Mouse (Mus musculus) cerebellum, adult 9-10 months (tissue): Measurements from ENCODE around the gene Fanca.
"Not testable (repeated sequence)": the region's sequence is repeated elsewhere in the genome, so short reads cannot be mapped to it uniquely, and the experiment has no call there.

Experiments used
- DNase-seq: peaks from one replicate; pipeline ENCODE4 v3.0.0; 2022

Fanca gene

DNA sequence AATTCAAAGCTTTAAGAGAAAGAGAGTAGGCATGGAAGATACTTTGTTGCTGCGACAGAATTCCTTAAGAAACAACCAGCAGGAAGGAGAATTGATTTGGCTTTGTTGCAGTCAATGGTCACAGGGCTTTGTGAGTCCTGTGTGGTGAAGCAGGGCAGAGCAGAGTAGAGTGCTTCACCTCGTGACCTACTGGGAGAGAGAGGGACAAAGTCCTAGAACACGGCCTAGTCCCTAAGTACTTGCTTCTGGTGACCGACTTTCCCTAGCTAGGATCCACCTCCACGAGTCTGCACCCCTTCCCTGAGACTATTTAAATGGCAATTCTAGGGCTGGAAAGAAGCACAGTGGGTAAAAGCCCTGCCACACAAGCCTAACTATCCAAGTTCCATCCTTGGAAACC is 11.6 kb upstream of the Fanca start:
- DNase-seq = no peak

DNA sequence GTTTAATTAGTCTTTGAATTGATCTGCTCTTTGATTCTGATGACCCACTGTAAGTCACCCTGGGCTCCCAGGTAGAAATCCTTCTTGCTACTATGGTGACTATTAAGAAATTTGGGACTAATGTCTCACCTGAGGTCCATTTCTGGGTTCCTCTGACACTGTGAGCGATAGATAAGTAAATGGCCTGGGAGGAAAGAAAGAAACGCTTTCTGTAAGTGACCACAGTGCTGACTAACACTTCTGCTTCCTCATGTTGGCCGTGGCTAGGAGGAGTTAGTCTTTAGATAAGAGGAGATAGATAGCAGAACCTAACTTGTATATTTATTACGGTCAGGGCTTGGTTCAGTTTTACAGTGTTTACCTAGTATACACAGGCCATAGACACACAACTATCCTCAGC is 11.0 kb upstream of the Fanca start:
- DNase-seq = no peak

DNA sequence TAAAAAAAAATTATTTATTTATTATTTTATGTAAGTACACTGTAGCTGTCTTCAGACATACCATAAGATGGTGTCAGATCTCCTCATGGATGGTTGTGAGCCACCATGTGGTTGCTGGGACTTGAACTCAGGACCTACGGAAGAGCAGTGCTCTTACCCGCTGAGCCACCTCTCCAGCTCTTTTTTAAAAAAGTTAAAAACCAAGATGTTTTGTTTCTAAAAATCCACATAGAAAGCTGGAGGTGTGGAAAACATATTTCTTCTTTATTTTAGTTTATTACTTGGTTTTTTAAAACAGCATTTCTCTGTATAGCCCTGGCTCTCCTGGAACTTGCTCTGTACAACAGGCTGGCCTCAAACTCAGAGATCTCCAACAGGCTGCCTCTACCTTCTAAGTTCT is 10.2 kb upstream of the Fanca start:
- no peak for DNase-seq

DNA sequence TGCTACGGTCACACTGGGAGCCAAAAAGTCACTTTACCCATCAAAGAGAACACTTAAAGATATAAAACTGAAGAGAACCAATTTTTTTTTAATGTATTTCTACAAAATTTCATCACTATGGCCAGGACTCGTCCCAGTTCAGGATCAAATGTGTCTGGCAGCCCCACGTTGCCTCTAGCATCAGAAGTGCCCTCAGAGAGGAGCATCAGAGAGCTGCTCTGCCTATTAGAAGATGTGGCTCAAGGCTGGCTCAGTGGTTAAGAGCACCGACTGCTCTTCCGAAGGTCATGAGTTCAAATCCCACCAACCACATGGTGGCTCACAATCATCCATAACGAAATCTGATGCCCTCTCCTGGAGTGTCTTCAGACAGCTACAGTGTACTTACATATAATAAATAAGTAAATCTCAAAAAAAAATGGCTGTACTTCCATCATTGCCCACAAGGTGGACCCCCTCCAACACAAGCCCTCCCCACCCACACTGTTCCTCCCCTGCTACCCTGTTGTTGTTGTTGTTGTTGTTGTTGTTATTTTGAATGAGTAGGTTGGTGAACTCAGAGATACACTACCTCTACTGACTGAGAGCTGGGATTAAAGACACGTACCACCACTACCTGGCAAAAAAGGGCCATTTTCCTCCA is 1.3 kb upstream of the Fanca start:
- DNase-seq = peak; percentile 76

DNA sequence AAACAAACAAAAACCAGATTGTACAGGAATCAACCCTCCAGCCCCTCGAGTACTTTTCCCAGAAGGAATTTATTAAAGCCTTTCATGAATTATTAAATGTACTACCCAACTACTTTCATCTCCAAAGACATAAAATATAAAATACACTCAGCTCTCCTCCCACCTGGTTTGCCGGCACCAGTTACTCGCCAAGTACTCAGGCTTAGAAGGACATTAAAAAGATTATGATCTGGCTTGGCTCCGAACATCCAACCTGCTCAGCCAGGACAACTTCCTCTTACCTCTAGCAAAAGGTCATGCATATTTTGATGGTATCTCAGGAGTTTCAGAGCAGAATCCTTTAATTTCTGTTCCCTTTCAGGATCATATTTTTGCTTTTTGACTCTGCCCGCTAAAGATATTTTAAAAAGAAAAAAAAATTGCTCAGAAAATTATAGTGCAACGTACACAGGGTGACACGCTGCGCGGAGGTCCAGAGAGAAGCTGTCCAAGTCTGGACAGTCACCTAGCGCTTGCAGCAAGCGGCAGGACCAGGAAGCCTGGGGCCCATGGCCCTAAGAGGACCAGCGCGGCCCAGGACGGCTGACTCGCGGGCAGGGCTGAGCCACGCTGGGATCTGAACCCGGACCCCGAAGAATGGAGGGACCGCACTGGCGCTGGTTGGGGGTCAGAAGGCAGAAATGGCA is 452 bp downstream of the Fanca start:
- DNase-seq = no peak

DNA sequence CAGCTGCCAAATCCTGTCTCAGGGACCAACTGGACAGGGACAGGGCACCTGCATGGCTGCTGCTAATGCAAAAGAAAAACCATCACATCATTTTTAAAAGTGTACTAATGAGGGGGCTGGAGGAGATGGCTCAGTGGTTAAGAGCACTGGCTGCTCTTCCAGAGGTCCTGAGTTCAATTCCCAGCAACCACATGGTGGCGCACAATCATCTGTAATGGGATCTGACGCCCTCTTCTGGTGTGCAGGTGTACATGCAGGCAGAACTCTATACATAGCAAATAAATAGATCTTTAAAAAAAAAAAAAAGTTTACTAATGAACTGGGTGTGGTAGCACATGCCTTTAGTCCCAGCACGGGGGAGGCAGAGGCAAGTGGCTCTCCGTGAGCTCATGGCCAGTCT is 9.6 kb downstream of the Fanca start:
- no peak for DNase-seq

DNA sequence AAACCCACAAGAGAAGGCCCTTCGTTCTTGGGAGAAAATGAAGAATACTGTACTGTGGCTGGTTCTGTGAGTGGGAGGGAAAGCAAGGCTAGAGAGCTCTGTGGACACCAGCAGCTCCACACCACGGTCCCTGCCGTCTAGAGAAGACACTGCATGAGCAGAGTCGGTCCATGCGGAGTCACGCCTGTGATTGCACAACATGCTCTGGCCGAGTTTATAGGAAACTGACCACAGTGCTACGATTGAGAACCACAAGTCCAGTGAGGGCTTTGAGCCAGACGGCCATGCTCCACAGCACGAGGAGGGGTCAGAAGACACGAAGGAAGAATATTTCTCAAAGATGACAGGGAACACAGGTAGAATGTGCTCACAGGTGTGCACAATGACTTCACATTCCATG is 20.1 kb downstream of the Fanca start:
- no peak for DNase-seq

DNA sequence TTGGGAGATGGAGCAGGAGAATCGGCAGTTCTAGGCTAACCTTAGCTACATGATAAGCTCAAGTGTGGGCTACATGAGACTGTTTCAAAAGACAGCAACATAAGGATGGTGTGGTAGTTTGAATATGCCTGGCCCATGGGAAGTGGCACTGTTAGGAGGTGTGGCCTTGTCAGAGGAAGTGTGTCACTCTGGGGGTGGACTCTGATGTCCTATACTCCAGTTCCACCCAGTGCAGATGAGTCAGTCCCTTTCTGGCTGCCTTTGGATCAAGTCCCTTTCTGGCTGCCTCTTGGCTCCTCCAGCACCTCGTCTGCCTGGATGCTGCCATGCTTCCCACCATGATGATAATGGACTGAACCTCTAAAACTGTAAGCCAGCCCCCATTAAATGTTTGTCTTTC is 25.6 kb downstream of the Fanca start:
- no peak for DNase-seq

DNA sequence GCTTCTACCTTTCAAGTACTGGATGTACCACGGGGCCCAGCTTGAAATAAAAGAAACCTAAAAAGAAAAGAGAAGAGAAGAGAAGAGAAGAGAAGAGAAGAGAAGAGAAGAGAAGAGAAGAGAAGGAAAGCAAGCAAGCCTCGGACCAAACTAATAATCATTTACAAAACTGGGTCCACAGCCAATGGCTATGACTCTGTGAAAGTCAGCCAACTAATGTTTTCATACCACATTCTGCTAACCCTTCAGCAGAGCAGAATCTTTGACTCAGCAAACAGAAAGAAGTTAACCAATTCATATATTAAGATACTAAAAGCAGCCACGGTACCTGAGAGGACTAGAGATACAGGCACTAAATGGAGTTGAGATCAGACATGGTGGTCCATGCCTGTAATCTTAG is 26.1 kb downstream of the Fanca start:
- DNase-seq = no peak

DNA sequence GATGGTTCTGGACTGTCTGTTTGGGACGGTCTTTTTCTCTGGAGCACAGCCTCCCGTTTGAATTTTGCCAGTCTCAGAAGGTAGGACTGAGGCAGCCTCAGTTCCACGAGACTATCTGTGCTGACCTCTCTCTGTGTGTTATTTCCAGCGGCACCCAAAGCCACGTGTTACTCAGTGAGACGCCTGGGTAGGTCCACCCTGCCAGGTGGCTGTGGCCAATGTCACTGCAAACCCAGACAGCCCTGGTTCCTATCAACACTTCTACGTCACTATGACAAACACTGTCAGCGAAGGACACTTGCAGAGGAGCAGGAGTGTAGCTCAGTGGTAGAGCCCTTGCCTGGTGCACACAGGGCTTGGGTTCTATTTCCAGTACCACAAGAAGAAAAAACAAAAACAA is 26.7 kb downstream of the Fanca start:
- DNase-seq = no peak

DNA sequence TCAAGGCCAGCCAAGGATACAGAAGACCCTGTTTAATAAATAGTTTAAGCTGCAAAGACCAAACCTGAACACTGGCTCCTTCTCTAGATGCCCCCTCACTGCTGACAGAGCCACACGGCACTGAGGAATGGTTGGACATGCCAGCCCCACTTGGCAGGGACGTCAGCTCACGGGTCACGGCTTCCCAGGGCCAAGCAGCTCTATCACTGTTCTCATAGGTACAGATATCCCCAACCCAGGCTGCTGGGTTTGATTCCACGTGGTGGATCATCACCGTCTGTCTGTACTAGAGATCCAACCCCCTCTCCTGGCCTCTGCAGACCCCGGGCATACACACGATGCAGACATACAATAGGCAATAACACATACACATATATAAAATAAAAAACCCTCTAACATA is 27.7 kb downstream of the Fanca start:
- DNase-seq = no peak

DNA sequence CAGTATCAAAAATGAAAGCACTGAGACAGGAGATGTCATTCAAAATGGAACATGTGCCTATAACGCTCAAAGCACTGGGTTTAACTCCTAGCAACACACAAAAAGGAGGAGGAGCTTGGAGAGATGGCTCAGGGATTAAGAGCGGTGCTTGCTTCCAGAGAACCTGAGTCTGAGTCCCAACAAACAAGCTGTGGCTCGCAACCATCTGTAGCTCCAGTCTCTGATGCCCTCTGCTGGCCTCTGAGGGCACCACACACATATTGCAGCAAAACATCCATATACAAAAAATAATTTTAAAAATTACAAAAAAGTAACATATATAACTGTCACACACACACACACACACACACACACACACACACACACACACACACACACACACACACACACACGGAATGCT is 28.2 kb downstream of the Fanca start:
- DNase-seq = no peak

DNA sequence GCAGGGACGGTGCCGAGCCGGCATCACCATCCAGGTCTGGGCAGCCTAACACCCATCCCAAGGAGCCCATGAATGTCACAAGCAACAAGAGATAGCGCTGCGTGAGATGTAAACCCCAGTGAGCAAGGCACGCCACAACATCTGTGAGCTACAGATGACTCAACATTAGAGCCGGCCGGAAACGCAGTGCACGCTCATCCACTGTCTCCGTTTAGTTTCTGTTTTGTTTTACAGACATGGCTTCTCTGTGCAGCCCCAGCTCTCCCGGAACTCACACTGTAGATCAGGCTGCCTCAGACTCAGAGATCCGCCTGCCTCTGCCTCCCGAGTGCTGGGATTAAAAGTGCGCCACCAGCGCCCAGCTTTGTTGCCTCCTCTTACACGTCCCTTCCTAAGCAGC is 31.0 kb downstream of the Fanca start:
- no peak for DNase-seq

DNA sequence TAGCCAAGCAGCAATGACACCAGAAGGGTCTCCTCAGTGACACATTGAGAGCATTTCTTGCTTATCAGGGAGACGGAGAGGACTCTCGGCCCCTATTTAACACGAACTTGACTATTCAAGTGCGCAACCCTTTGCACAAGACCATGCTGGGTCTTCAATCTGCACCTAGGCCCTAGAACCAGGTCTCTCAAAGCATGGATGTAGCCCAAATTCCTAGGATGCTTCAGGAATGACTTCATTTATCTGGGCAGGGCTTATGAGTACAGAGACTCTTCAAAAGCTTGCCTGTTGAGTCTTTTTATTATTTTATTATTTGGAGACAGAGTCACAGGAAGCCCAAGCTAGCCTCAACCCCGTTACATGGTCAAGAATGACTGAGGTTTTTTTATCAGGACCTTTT is 33.9 kb downstream of the Fanca start:
- no peak for DNase-seq

DNA sequence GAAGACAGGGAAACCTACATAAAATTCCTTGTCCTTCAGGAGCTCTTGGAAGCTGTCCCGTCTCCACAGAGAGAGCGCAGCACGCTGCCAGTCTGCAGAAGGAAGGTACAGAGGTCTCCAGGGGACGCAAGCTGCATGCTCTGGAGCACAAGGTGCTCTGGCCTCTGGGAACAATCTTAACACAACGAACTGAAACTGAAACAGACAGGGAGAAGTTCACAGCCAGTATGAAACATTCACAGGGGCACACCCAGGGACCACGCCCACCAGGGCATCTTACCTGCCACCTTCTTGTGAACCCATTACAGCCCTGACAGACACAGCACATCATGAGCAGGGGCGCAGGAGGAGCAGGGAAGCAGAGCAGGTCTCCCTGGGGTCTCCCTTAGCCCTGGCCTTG is 34.4 kb downstream of the Fanca start:
- no peak for DNase-seq

DNA sequence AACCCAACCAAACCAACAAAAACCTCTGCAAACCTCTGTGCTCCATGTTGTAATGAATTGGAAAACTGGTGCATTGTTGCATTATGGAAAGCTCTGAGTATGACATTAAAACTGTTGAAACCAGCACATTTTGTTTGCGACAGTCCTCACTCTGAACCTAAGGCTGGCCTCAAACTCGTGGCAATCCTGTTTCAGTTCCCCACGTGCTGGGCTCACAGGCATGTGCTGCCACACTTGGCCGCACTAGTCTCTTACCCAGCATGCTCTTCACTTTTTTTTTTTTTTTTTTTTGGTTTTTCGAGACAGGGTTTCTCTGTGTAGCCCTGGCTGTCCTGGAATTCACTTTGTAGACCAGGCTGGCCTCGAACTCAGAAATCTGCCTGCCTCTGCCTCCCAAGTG is 35.4 kb downstream of the Fanca start:
- DNase-seq = not testable (repeated sequence)

DNA sequence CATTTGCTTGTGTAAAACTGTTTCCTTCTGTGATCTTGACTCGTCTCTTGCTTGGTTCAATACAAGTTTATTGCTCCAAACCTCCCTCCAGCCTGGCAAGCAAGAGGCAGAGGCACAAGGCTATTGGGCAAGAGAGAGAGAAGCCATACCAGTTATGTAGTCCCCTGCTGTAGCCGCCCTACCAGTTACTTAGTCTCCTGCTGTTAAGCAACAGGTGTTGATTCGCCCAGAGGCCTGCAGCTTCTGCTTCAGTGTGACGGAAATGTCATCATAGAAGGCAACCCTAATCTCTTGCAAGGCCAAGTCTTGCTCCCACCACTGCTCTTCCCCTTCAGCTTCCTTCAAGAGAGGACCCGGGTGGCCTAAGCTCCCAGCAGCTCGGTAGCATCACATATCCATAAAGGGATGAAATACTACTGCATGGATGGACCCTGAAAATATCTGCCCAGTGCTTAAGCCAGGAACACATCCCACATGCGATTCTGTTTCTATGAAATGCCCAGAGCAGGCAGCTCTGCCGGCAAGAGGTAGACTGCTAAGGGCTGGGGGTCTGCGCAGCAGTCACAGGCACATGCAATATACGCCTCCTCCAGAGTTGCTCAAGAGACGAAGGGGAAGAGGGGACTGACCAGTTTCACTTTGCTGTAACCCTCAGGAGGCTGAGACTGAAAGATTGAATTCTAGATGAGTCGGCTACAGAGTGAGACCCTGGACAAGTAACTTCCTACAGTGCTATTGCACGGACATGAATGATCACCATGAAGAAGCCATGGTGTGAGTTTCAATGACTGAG is 37.9 kb downstream of the Fanca start:
- no peak for DNase-seq

DNA sequence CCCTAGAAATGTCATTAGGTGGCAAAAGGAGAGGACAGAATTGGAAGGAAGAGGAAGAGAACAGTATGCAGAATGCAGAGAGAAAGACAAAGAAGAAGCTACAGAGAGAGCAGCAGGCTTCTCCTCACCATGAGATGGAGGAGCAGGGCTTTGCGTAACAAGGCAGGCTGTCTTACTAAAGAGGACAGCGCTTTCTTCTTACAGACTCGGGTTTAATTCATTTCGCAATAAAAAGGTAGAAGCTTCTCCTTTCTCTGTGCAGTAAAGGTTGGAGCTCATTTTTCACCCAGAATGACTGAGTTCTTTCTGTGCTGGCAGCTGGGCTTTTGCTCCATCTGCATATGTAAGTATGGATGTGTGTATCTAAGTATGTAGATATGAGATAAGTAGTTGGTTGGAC is 38.5 kb downstream of the Fanca start:
- no peak for DNase-seq

DNA sequence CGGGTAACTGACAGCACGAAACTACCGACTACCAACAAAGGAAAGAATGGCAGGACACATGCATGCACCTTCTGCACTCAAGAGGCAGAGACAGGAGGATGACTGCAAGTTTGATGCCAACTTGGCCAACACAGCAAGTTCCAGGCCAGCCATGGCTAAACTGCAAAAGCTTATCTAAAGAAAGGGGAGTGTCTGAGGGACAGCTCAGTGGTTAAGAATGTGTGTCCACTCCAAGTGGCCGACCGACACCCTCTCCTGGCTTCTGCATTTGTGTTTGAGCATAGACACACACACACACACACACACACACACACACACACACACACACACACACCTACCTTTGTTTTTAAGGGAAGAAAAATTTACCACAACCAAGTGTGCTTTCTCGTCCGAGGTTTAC is 39.9 kb downstream of the Fanca start:
- no peak for DNase-seq

DNA sequence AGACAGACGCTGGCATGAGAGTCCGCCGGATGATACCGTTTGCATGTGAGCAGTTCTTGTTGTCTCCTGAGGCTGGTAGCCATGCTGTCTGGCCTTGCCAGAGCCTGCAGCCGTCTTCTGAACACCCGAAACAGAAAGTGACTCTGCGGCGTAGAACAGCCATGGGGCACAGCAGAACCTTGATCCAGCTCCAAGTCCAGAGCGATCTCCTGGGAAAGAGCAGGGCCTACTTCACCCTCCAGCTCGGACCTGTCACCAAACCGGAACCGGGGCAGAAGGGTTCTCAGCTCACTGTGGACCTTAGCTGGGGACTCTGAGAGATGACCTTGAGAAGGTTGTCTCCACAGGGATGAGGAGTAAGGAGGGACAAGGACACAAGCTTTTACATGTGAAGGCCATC is 43.3 kb downstream of the Fanca start:
- DNase-seq = no peak

DNA sequence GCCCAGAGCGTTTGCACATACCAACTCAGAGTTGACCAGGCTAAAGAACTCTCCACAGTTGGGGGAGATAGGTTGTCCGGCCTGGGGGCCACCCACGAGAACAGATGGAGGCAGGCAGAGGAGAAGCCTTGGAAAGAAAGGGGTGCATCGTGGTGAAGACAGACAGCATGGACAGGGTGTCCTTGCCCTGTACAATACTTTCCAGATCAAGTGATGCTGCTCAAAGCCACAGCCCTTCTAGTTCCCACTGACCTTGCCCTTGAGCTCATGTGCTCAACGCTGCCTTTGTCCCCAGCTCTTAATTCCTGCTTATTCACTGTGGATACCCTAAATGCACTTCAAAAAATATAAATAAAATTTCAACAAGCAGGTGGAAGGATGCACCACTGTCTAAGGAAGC is 43.9 kb downstream of the Fanca start:
- no peak for DNase-seq

DNA sequence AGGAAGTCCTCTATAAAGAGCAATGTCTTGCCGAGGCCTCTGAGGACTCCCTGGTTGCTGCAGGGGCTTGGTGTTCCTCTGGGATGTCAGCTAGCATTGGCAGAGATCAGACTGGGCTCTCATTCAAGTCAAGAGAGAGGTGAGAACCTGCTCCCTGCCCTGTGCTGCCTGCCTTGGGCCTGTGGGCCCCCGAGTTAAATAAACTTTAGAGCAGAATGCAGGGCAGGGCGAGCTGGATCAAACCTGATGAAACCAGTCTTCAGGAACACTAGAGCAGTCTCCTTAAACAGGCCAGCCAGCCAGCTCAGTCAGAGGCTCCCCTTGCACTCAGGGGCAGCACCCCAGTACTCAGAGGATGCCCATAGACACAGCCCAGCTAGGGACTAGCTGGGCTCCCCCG is 46.5 kb downstream of the Fanca start:
- no peak for DNase-seq

DNA sequence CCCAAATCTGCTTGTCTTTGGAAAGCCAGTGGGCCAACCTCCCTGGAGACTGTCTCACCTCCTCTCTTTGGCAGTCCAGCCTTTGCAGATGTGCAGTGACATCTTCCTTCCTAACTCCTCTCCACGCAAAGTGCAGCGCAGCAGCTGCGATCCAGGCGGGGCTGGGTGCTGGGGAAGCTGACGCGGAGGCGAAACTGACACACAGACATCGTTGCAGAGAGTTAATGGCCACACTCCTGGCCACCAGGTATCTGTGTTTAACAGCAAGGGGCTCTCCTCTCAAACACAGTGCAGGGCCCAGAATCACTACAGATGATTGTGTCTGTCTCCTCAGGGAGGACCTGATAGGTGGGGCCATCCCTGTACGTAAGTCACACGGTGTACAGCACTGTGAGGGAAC is 47.2 kb downstream of the Fanca start:
- DNase-seq = no peak

DNA sequence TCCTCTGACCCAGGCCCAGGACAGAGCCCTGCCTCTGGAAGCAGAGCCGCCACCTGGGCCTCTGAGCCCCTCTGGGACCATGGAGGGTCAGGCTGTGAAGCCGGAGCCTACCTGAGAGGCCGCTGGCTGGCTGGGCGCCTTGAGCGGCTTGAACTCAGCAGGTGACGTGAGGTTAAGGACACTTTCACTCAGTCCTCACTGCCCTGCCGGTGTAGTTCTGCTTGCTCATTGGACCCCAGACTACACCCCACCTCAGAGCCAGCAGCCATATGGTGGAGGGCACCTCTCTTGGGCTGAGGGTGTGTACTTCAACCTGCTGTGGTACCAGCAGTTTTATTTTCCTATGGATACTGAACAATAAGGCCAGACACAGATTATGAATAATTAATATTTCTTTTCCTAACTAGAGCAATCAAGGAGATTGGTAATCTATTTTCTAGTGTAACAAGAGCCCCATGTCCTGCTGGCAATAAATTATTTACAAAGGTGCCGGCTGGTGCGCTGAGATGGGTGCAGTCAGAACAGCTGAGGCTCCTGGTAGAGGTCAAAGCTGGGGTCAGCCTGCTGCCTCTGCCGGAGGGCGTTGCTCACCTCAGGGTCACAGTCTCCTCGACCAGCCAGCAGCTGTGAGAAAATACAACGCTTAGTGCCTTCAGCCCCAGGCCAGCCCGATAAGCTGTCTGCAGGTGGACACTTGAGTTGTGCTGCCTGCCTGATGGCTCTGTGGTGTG is 50.3 kb downstream of the Fanca start:
- no peak for DNase-seq
